Mouse (Mus musculus): ENCODE data around the gene Uso1. TPM values are rescaled to one million over a fixed set of nuclear protein-coding genes. Genes with fewer than 3 reads are reported as not detected.
"Not testable (repeated sequence)": the region's sequence is repeated elsewhere in the genome, so short reads cannot be mapped to it uniquely, and the experiment has no call there.

The Uso1 gene
- polyA plus RNA-seq, 1 experiment from 2014 or later, result 50.1 TPM

DNA sequence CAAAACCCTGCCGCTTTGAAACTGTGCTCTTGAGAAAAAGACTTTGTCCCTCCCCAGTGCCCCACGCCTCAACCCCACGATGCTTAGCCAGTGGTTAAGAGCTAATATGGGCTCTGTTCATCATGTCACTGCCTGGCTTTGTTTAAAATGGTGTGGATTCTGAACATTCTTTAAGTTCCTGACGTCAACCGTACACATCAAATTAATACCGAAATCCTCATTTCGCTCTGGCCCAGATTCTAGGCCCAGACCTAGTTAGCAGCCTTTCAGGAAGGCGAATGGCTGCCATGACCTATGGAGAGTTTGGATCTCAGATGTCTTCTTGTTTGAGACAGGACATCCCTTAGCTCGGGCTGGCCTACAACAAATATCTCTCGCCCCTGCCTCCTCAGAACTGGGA is 10.0 kb upstream of the Uso1 start:
- no peak for ATAC-seq (ENCODE audit: insufficient number of reproducible peaks, insufficient read depth, low FRiP score, low TSS enrichment, low read depth)
- 89% methylated on average over 10 of the region's 10 CpGs for WGBS
- no peak overlapping the region for H3K4me2 ChIP-seq

DNA sequence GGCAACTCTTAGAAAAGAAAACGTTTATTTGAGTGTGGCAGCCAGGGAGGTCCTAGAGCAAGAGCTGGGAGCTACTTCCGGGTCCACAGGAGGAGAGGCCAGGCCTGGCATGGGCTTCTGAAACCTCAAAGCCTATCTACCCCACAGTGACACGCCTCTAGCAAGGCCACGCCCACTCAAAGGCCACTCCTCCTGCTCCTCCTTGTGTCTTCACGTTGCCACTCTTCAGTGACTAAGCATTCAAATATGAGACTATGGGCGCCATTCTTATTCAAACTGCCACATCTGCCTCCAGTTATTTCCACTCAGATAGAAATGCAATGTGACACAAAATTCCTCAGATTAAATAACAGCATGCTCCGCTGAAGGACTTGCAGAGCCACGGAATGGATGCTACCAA is 9.2 kb upstream of the Uso1 start:
- no peak overlapping the region for H3K9ac ChIP-seq (replicated peaks)
- 16% methylated on average over 8 of the region's 8 CpGs for WGBS
- H3K27ac ChIP-seq, result no peak overlapping the region
- H3K27me3 ChIP-seq, result no peaks in the 10 kb centered on the region
- no peak overlapping the region for H3K4me2 ChIP-seq
- no peaks in the 10 kb centered on the region for H3K9me3 ChIP-seq
- no peak for ATAC-seq (ENCODE audit: insufficient number of reproducible peaks, insufficient read depth, low FRiP score, low TSS enrichment, low read depth)
- no peak overlapping the region for H3K4me3 ChIP-seq (replicated peaks)
- H3K36me3 ChIP-seq, result peaks cover 10% of the 10 kb centered on the region; the same call in 1 of the 2 replicates
- H3K4me1 ChIP-seq (replicated peaks), result peaks cover 4% of the 10 kb centered on the region; the same call in 1 of the 2 replicates

More for the DNA sequence above, 10.0 kb upstream of the Uso1 start:
- no peak overlapping the region for H3K9ac ChIP-seq (replicated peaks)
- H3K27me3 ChIP-seq, result no peaks in the 10 kb centered on the region
- no peak overlapping the region for H3K27ac ChIP-seq
- peaks cover 14% of the 10 kb centered on the region; the same call in 1 of the 2 replicates for H3K36me3 ChIP-seq
- H3K4me3 ChIP-seq (replicated peaks), result no peak overlapping the region
- H3K4me1 ChIP-seq (replicated peaks), result peaks cover 4% of the 10 kb centered on the region; the same call in 1 of the 2 replicates
- no peaks in the 10 kb centered on the region for H3K9me3 ChIP-seq

DNA sequence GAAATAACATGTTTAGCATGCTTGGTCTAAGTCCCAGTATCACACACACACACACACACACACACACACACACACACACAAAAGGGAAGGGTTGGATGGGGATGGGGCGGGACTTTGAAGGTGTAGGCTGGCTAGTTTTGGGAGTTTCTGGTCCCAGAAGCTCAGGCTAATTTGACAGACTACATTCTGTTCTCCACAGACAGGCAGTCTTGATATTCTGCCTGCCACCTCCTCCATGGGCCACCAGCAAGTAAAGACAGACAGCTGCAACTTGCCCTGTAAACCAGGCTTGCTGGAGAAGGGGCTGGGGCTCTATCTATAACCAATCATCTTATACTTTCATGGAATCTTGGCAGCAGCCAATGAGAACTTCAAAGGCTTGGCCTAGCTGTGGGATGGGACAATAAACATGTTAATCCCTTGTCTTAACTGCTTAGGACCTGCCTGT is 8.4 kb upstream of the Uso1 start:
- no peak for ATAC-seq (ENCODE audit: insufficient number of reproducible peaks, insufficient read depth, low FRiP score, low TSS enrichment, low read depth)

DNA sequence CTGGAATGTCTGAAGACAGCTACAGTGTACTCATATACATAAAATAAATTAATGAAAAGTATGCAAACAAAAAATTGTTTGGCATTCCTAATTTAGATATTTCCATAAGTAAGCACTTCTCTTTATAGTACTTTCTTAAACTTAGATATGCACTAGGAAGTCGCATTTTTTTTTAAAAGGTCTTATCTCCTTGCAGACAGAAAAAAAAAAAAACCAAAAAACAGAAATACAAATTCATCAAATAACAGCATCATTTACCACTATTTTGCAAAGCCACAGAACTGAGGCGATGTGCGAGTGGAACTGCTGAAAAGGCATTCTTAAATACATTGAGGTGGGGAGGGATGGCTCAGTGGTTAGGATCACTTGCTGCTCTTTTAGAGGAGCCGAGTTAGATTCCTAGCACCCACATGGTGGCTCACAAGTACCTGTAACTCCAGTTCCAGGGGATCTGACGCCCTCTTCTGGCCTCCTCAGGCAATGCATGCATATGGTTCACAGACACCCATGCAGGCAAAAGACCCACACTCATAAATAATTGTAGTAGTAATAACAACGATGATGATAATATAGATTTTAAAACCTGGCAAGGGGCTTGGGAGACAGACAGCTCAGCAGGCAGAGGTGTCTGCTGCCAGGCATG is 7.6 kb upstream of the Uso1 start:
- Histone ChIP-seq H3K4me2 (no peak overlapping the region), H3K27ac (no peak overlapping the region), H3K27me3 (no peaks in the 10 kb centered on the region), H3K36me3 (peaks cover 10% of the 10 kb centered on the region; the same call in 1 of the 2 replicates), H3K4me1 (replicated peaks) (peaks cover 4% of the 10 kb centered on the region; the same call in 1 of the 2 replicates), H3K9me3 (no peaks in the 10 kb centered on the region), H3K4me3 (replicated peaks) (no peak overlapping the region), H3K9ac (replicated peaks) (no peak overlapping the region)
- no peak for ATAC-seq (ENCODE audit: insufficient number of reproducible peaks, insufficient read depth, low FRiP score, low TSS enrichment, low read depth)
- whole genome bisulfite sequencing, result 92% methylated on average over 6 of the region's 6 CpGs

More for the DNA sequence above, 8.4 kb upstream of the Uso1 start:
- Histone ChIP-seq H3K9me3 (no peaks in the 10 kb centered on the region), H3K4me1 (replicated peaks) (peaks cover 4% of the 10 kb centered on the region; the same call in 1 of the 2 replicates), H3K4me3 (replicated peaks) (no peak overlapping the region), H3K36me3 (peaks cover 10% of the 10 kb centered on the region; the same call in 1 of the 2 replicates), H3K27ac (no peak overlapping the region), H3K9ac (replicated peaks) (no peak overlapping the region), H3K27me3 (no peaks in the 10 kb centered on the region), H3K4me2 (no peak overlapping the region)
- WGBS, result 71% methylated on average over 1 of the region's 1 CpGs

DNA sequence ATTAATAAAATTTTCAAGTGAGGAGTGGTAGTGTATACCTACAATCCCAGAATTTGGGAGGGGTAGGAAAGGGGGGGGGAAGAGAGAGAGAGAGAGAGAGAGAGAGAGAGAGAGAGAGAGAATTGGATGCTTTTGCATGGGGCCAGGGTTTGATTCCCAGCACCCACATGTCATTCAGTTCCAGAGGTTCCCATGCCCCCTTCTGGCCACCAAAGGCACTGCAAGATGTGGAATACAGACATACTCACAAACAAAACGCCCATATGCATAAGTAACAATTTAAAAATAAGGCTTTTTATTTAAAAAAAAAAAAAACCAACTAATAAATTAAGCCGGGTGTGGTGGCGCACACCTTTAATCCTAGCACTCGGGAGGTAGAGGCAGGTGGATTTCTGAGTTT is 5.6 kb upstream of the Uso1 start:
- H3K9me3 ChIP-seq, result no peaks in the 10 kb centered on the region
- 97% methylated on average over 4 of the region's 4 CpGs for WGBS
- H3K4me3 ChIP-seq (replicated peaks), result no peak overlapping the region
- H3K36me3 ChIP-seq, result peaks cover 10% of the 10 kb centered on the region; the same call in 1 of the 2 replicates
- H3K4me2 ChIP-seq, result no peak overlapping the region
- no peak overlapping the region for H3K27ac ChIP-seq
- no peak overlapping the region for H3K9ac ChIP-seq (replicated peaks)
- H3K4me1 ChIP-seq (replicated peaks), result peaks cover 12% of the 10 kb centered on the region; the same call in 1 of the 2 replicates
- no peaks in the 10 kb centered on the region for H3K27me3 ChIP-seq
- ATAC-seq (ENCODE audit: insufficient number of reproducible peaks, insufficient read depth, low FRiP score, low TSS enrichment, low read depth), result no peak

DNA sequence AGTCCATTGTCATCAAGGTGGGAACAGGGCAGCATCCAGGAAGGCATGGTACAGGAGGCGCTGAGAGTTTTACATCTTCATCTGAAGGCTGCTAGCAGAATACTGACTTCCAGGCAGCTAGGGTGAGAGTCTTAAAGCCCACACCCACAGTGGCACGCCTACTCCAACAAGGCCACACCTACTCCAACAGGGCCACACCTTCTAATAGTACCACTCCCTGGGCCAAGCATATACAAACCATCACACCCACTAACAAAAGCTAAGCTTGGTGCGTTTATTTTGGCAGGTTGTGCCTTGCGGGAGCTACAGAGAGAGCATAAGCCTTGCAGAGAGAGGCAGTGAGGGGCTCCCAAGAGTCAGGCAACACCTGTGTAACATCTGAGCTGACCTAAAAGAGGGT is 4.7 kb upstream of the Uso1 start:
- 66% methylated on average over 4 of the region's 4 CpGs for WGBS
- not testable (repeated sequence) for ATAC-seq (ENCODE audit: insufficient number of reproducible peaks, insufficient read depth, low FRiP score, low TSS enrichment, low read depth); H3K9me3 ChIP-seq

DNA sequence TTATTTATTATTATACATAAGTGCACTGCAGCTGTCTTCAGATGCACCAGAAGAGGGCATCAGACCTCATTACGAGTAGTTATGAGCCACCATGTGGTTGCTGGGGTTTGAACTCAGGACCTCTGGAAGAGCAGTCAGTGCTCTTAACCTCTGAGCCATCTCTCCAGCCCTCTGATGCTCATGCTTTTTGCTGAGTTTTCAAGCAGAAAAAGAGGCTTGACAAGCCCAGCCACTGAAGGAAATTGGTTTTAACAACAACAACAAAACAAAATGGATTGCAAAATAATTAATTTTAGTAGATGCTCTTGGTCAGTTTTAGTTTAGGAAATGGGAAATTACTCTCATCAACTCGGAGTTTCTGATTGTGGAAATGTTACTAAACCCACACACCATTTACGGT is 2.8 kb upstream of the Uso1 start:
- H3K27ac ChIP-seq, result no peak overlapping the region
- H3K9me3 ChIP-seq, result no peaks in the 10 kb centered on the region
- H3K27me3 ChIP-seq, result no peaks in the 10 kb centered on the region
- H3K9ac ChIP-seq (replicated peaks), result no peak overlapping the region
- H3K4me1 ChIP-seq (replicated peaks), result peaks cover 24% of the 10 kb centered on the region
- H3K4me2 ChIP-seq, result no peak overlapping the region
- H3K36me3 ChIP-seq, result peaks cover 10% of the 10 kb centered on the region; the same call in 1 of the 2 replicates
- 87% methylated on average over 3 of the region's 3 CpGs for WGBS
- H3K4me3 ChIP-seq (replicated peaks), result no peak overlapping the region
- no peak for ATAC-seq (ENCODE audit: insufficient number of reproducible peaks, insufficient read depth, low FRiP score, low TSS enrichment, low read depth)

More for the DNA sequence above, 4.7 kb upstream of the Uso1 start:
- H3K4me1 ChIP-seq (replicated peaks), result peaks cover 11% of the 10 kb centered on the region; the same call in 1 of the 2 replicates
- not testable (repeated sequence) for H3K4me2 ChIP-seq; H3K27me3 ChIP-seq; H3K27ac ChIP-seq; H3K4me3 ChIP-seq (replicated peaks); H3K9ac ChIP-seq (replicated peaks)
- peaks cover 10% of the 10 kb centered on the region; the same call in 1 of the 2 replicates for H3K36me3 ChIP-seq

DNA sequence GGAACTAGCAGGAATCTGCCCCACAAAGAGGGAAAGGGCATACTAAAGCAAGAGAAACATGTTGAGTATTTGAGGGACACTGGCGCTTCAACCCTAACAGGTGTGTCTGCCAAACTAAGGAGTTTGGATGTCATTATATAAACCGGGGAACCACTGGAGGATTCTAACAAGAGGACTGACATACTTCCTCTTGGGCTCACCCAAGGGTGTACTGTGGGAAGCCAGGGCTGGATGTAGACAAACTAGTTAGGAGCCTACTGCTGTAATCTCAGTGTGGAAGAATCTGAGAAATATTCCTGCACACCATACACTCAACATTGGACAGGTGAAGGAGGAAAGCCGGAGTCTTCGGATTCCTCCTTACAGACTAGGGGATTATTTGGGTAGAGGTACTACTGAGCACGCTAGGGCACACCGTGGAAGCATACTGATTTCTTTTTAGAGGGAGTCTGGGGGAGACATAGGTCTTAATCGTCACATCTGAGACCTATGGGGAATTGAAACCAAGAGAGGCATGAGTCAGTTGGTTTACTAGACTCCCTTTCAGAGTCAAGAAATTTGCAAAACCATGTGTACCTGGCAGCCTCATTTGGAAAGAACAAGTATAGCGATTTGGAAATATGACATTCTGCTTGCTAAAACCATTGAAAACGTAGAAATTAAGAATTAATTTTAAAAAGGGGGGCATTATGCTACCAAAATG is 1.1 kb upstream of the Uso1 start:
- ATAC-seq (ENCODE audit: insufficient number of reproducible peaks, insufficient read depth, low FRiP score, low TSS enrichment, low read depth), result no peak
- Histone ChIP-seq H3K9ac (replicated peaks) (peak overlapping the region; percentile 56; the same call in 1 of the 2 replicates), H3K9me3 (no peaks in the 10 kb centered on the region), H3K36me3 (peaks cover 4% of the 10 kb centered on the region; the same call in 1 of the 2 replicates), H3K4me2 (peak overlapping the region; percentile 62), H3K27me3 (no peaks in the 10 kb centered on the region), H3K4me3 (replicated peaks) (peak overlapping the region; percentile 87), H3K4me1 (replicated peaks) (peaks cover 26% of the 10 kb centered on the region), H3K27ac (no peak overlapping the region)
- WGBS, result 66% methylated on average over 9 of the region's 9 CpGs

DNA sequence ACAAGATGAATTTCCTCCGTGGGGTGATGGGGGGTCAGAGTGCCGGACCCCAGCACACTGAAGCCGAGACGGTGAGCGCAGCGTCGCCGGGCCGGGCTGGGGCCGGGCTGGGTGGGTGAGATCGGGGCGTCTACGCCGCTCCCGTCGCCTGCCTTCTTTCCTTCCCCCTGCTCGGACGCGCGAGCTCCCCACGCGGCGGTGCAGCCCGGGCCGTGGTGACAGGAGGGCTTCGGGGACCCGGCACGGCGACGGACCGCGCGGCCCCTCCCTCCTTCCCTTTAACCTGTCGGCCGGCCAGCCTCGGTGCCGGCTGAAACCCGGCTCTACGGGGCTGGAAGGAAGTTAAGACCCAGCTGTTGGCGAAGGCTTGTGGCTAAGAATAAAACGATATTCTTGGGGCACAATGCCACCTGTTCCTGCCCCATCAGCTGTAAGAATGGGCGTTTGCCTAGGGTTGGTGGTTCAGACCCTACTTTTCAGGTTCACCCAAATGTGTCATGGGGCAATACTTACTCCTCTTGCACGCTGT is 419 bp downstream of the Uso1 start:
- Histone ChIP-seq H3K9me3 (no peaks in the 10 kb centered on the region), H3K9ac (replicated peaks) (peak overlapping the region; percentile 84), H3K36me3 (no peaks in the 10 kb centered on the region; the same call in 1 of the 2 replicates), H3K27me3 (no peaks in the 10 kb centered on the region), H3K4me3 (replicated peaks) (peak overlapping the region; percentile 87), H3K4me2 (peak overlapping the region; percentile 62), H3K27ac (peak overlapping the region; percentile 84), H3K4me1 (replicated peaks) (peaks cover 33% of the 10 kb centered on the region)
- ATAC-seq (ENCODE audit: insufficient number of reproducible peaks, insufficient read depth, low FRiP score, low TSS enrichment, low read depth), result peak; percentile 81
- under 1% methylated on average over 36 of the region's 43 CpGs for WGBS

DNA sequence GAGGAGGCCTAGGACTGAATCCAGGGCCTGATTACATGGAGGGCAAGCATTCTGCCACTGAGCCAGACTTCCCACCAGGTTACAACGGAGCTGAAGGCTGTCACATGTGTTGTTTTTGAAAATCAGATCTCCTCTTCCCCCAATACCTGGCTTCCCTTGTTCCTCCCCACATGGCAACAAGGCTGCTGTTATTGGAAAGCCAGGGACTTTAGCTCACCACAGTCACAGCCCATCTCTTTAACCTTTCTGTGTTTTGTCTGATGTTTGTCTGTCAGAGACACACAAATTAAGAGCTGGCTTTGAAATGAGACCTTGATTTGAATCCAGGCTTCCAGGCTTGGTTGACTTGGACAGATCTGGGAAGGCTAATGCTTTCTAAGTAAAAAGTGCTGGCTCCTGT is 1.5 kb downstream of the Uso1 start:
- Histone ChIP-seq H3K27me3 (no peaks in the 10 kb centered on the region), H3K4me1 (replicated peaks) (peaks cover 33% of the 10 kb centered on the region), H3K9ac (replicated peaks) (peak overlapping the region; percentile 34), H3K36me3 (no peaks in the 10 kb centered on the region), H3K27ac (no peak overlapping the region), H3K4me2 (peak overlapping the region; percentile 62), H3K4me3 (replicated peaks) (peak overlapping the region; percentile 87), H3K9me3 (no peaks in the 10 kb centered on the region)
- ATAC-seq (ENCODE audit: insufficient number of reproducible peaks, insufficient read depth, low FRiP score, low TSS enrichment, low read depth), result no peak
- WGBS, result 37% methylated on average over 1 of the region's 1 CpGs

DNA sequence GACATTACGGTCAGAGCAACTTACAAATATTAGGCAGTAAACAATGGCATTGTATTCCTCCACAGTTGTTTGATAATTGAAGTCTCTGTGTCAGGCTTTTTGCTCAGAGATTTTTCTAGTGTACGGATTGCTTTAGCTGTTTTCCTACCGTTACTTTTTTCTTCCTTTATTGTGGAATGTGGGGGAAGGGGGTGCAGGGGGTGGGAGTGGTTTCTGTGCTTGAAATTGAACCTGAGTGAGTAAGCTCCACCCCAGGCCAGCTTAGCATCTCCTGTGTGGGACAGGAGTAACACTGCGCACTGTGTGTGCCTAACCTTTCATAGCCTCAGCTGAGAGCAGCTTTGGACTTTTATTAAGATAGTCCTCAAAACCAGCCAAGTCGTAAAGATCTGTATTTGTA is 4.0 kb downstream of the Uso1 start:
- Histone ChIP-seq H3K4me1 (replicated peaks) (peaks cover 25% of the 10 kb centered on the region), H3K27me3 (no peaks in the 10 kb centered on the region), H3K9me3 (no peaks in the 10 kb centered on the region), H3K4me3 (replicated peaks) (no peak overlapping the region), H3K36me3 (peaks cover 7% of the 10 kb centered on the region; the same call in 1 of the 2 replicates), H3K9ac (replicated peaks) (no peak overlapping the region), H3K27ac (no peak overlapping the region), H3K4me2 (no peak overlapping the region)
- WGBS, result 59% methylated on average over 5 of the region's 5 CpGs
- ATAC-seq (ENCODE audit: insufficient number of reproducible peaks, insufficient read depth, low FRiP score, low TSS enrichment, low read depth), result no peak
